Mouse (Mus musculus): ENCODE results near the gene Dcxr. TPM values are rescaled to one million over a fixed set of nuclear protein-coding genes. Genes with fewer than 3 reads are reported as not detected.
A peak's percentile ranks its signal among the peaks of the same experiment; 100 is the strongest.

The Dcxr gene
- total and polyA plus RNA-seq, 2 experiments from 2014 or later: 5.0 to 8.6 TPM

GRCm38 (mm10) chr11:120709551-120709950 lies 17.5 kb downstream of the Dcxr start:
- 76% methylated on average over 2 of the region's 2 CpGs for WGBS
- Histone ChIP-seq H3K27me3 (ENCODE audit: control insufficient read depth, insufficient read depth, low read length) (no peaks in the 10 kb centered on the region), H3K36me3 (replicated peaks; ENCODE audit: control insufficient read depth, insufficient read depth, low read length) (peaks cover 19% of the 10 kb centered on the region), H3K9ac (replicated peaks; ENCODE audit: low read depth, low read length) (no peak overlapping the region), H3K27ac (ENCODE audit: low read depth) (no peak overlapping the region), H3K4me3 (ENCODE audit: low read depth, low read length) (no peak overlapping the region), H3K9me3 (replicated peaks; ENCODE audit: control insufficient read depth, low read length) (no peaks in the 10 kb centered on the region), H3K4me2 (ENCODE audit: low read depth, low read length) (no peak overlapping the region), H3K4me1 (ENCODE audit: control insufficient read depth, insufficient read depth) (peaks cover 16% of the 10 kb centered on the region)
- ATAC-seq (ENCODE audit: insufficient read depth, low read depth): no peak
- DNase-seq (ENCODE audit: low spot score): no peak
- TF ChIP-seq CTCF (IDR thresholded peaks at IDR 0.05; ENCODE audit: low read depth) (no peak), EP300 (IDR thresholded peaks at IDR 0.05; ENCODE audit: low read depth) (no peak)

GRCm38 (mm10) chr11:120707969-120708368 lies 19.1 kb downstream of the Dcxr start:
- no peak overlapping the region for H3K4me2 ChIP-seq (ENCODE audit: low read depth, low read length)
- H3K36me3 ChIP-seq (replicated peaks; ENCODE audit: control insufficient read depth, insufficient read depth, low read length): peaks cover 19% of the 10 kb centered on the region
- H3K9ac ChIP-seq (replicated peaks; ENCODE audit: low read depth, low read length): no peak overlapping the region
- no peak overlapping the region for H3K4me3 ChIP-seq (ENCODE audit: low read depth, low read length)
- no peaks in the 10 kb centered on the region for H3K27me3 ChIP-seq (ENCODE audit: control insufficient read depth, insufficient read depth, low read length)
- no peak overlapping the region for H3K27ac ChIP-seq (ENCODE audit: low read depth)
- WGBS: 63% methylated on average over 5 of the region's 5 CpGs
- ATAC-seq (ENCODE audit: insufficient read depth, low read depth) (no peak), DNase-seq (ENCODE audit: low spot score) (no peak)
- H3K4me1 ChIP-seq (ENCODE audit: control insufficient read depth, insufficient read depth): peaks cover 24% of the 10 kb centered on the region
- no peaks in the 10 kb centered on the region for H3K9me3 ChIP-seq (replicated peaks; ENCODE audit: control insufficient read depth, low read length)
- no peak for TF ChIP-seq EP300 (IDR thresholded peaks at IDR 0.05; ENCODE audit: low read depth)

- Histone ChIP-seq H3K36me3 (replicated peaks; ENCODE audit: control insufficient read depth, insufficient read depth, low read length) (peaks cover 23% of the 10 kb centered on the region), H3K4me1 (ENCODE audit: control insufficient read depth, insufficient read depth) (peaks cover 18% of the 10 kb centered on the region), H3K27ac (ENCODE audit: low read depth) (no peak overlapping the region), H3K4me3 (ENCODE audit: low read depth, low read length) (no peak overlapping the region), H3K9ac (replicated peaks; ENCODE audit: low read depth, low read length) (no peak overlapping the region), H3K4me2 (ENCODE audit: low read depth, low read length) (no peak overlapping the region), H3K27me3 (ENCODE audit: control insufficient read depth, insufficient read depth, low read length) (no peaks in the 10 kb centered on the region), H3K9me3 (replicated peaks; ENCODE audit: control insufficient read depth, low read length) (no peaks in the 10 kb centered on the region)
- WGBS: 40% methylated on average over 12 of the region's 12 CpGs
- TF ChIP-seq CTCF (IDR thresholded peaks at IDR 0.05; ENCODE audit: low read depth) (no peak), EP300 (IDR thresholded peaks at IDR 0.05; ENCODE audit: low read depth) (no peak)
- ATAC-seq (ENCODE audit: insufficient read depth, low read depth) (no peak), DNase-seq (ENCODE audit: low spot score) (no peak)
Measured at GRCm38 (mm10) chr11:120707225-120707624, 19.9 kb downstream of the Dcxr start.

GRCm38 (mm10) chr11:120706120-120706519 lies 21.0 kb downstream of the Dcxr start:
- no peak for TF ChIP-seq EP300 (IDR thresholded peaks at IDR 0.05; ENCODE audit: low read depth)
- TF ChIP-seq CTCF (IDR thresholded peaks at IDR 0.05; ENCODE audit: low read depth): no peak
- no peak for DNase-seq (ENCODE audit: low spot score)
- Histone ChIP-seq H3K9me3 (replicated peaks; ENCODE audit: control insufficient read depth, low read length) (no peaks in the 10 kb centered on the region), H3K27me3 (ENCODE audit: control insufficient read depth, insufficient read depth, low read length) (no peaks in the 10 kb centered on the region), H3K4me3 (ENCODE audit: low read depth, low read length) (no peak overlapping the region), H3K27ac (ENCODE audit: low read depth) (no peak overlapping the region), H3K4me1 (ENCODE audit: control insufficient read depth, insufficient read depth) (peaks cover 18% of the 10 kb centered on the region), H3K4me2 (ENCODE audit: low read depth, low read length) (no peak overlapping the region), H3K36me3 (replicated peaks; ENCODE audit: control insufficient read depth, insufficient read depth, low read length) (peaks cover 32% of the 10 kb centered on the region), H3K9ac (replicated peaks; ENCODE audit: low read depth, low read length) (no peak overlapping the region)
- 65% methylated on average over 5 of the region's 5 CpGs for WGBS
- no peak for ATAC-seq (ENCODE audit: insufficient read depth, low read depth)

- H3K4me1 ChIP-seq (ENCODE audit: control insufficient read depth, insufficient read depth): peaks cover 18% of the 10 kb centered on the region
- no peak overlapping the region for H3K4me3 ChIP-seq (ENCODE audit: low read depth, low read length)
- peak overlapping the region; percentile 20; the same call in 1 of the 2 replicates for H3K27ac ChIP-seq (ENCODE audit: low read depth)
- TF ChIP-seq CTCF (IDR thresholded peaks at IDR 0.05; ENCODE audit: low read depth) (no peak), EP300 (IDR thresholded peaks at IDR 0.05; ENCODE audit: low read depth) (no peak)
- no peak overlapping the region for H3K4me2 ChIP-seq (ENCODE audit: low read depth, low read length)
- ATAC-seq (ENCODE audit: insufficient read depth, low read depth) (no peak), DNase-seq (ENCODE audit: low spot score) (no peak)
- WGBS: 45% methylated on average over 8 of the region's 8 CpGs
- H3K27me3 ChIP-seq (ENCODE audit: control insufficient read depth, insufficient read depth, low read length): no peaks in the 10 kb centered on the region
- no peaks in the 10 kb centered on the region for H3K9me3 ChIP-seq (replicated peaks; ENCODE audit: control insufficient read depth, low read length)
- H3K36me3 ChIP-seq (replicated peaks; ENCODE audit: control insufficient read depth, insufficient read depth, low read length): peaks cover 38% of the 10 kb centered on the region; the same call in 1 of the 2 replicates
- H3K9ac ChIP-seq (replicated peaks; ENCODE audit: low read depth, low read length): no peak overlapping the region
Measured at GRCm38 (mm10) chr11:120704486-120705325, 22.4 kb downstream of the Dcxr start.
